Mouse (Mus musculus): ENCODE measurements at regions not wholly inside any gene's neighbourhood (a gene's known extent, or its start where the extent isn't known, plus 50 kb on each side); places are given as distances from the start of the nearest gene placed in this dataset.

DNA sequence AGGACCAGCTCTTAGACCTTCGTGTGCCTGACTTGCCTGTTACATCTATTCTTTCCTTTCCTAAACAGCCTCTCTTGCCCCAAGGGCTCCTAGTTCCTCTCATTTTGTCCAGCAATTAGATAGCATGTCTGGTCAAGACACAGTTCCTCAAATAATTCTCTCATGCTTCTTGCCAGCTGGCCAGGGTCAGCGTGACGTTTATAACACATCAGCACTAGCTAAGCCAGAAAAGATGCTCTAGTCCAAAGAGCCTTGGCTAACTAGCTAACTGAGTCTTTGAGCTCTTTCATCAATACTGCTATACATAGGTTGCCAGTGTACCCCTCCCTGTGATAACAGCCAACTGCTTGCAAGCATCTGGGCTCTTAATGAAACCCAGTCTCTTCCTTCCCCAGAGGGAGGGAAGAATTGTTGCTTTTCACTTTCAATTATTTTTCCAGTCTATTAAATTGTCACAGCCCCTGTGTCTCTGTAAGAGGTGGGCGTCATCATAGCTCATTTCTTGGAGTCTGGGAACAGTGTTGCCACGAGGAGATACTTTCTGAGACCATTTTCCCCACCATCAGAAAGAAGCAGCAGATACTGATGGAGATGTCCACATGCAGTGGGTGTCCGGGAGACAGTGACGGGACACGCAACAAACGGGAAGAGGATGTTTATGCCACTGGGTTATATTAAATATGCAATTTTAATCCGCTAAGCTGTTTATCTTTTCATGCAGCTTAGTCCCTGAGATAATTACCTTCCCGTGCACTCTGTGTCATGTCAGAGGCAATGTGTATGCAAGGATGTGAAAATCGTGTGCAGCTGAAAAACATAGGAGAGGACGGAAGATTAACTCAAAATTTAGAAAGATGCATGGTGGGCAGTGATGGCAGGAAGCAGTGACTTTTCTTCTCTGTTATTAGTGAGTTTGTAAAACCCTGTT, 250.1 kb upstream of the Nmur2 start:
- DNase-seq (ENCODE audit: low spot score in 2 of 2) = no peak

DNA sequence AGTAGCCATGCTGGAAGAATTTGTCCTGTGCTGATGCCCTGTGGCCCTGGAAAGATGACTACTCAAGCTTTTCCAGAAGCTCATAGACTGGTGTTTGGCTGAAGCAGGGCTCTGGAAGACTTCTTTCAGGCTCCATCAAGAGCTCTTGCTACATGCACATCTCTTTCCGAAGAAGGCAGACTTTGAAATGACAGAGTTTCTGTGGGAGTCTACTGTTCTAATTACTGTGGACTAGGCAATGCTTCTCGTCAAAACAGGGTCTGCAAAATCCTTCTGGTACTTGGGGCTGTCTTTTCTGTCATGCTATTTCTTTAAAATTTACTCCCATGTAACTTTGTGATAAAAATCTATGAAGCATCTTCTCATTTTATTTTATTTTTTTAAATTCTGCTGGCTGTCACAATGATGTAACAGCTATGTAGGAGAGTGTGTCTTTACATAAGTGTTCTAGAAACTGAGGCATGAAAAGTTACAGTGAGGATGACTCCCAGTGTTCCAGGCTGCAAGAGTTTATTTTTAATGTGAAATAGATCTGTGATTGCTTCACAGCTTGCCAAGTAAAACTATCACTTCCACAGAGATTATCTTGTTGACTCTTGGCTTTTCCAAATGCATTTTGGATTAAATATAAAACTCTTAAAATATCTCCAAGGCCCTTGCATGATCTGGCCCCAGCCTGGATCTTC, 244.9 kb upstream of the Nmur2 start:
- DNase-seq (ENCODE audit: low spot score in 2 of 2) = no peak

GRCm38 (mm10) chr11:56281201-56281600, 240.4 kb upstream of the Nmur2 start:
- DNase-seq (ENCODE audit: low spot score in 2 of 2) = no peak

DNA sequence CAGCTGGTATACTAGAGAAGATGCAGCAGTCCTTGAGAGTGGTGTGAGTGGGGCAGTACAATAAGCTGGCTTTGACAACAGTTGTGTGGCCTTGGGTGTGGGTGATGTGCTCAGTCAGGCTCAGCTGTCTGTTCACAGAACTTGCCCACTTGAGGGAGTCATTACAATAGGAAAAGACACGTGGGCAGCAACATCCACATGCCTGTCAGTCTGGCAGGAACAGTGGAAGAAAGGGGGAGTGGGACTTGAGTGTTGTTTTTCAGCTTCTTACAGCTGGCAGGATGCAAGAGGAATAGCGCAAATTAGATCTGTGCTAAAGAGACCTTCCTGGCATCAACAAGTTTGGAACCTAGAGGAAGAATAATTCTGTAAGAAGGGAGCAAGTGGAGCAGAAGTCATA, 239.4 kb upstream of the Nmur2 start:
- no peak for DNase-seq (ENCODE audit: low spot score in 2 of 2)

DNA sequence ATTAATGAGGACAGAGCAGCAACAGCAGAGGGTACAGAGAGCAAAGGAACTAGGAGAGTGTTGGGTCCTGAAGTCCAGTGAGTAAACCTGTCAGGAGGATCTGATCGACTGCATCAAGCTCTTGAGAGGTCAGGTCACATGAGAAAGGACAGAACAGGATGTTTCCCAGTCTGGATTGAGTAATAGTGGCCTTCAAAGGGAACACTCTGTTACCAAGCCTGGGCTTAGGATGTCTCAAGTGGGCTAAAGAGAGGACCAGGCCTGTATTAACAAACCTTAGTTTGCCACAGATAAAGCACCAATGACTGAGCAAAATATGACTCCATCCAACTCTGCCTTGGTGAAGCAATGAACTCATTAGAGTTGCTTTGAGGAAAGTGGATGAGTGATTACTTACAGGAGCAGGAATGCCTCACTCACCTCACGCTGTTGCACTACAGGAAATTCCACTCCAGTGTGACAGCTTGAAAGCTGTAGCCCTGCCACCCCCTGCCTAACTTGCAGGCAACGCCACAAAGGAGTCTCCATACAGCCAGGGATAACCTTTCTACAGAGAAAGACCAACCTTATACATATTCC, 229.2 kb upstream of the Nmur2 start:
- no peak for DNase-seq (ENCODE audit: low spot score in 2 of 2)

DNA sequence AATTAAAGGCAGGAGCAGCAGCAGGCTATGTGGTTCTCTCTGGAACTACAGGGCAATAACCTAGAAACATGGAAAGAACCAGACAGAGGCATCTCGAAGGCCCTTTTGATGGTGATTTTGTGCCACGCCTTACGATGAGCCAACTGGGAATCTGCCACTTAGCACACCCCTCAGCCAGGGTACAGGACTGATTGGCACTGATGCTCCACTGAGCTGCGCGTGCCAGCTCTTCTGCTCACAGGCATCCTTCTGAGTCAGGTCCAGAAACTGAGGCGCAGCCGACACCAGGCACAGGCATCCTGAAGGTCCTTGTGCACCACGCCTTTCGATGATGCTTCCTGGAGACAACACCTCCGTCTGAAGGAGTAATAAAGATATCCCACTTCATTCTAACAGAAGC, 221.9 kb upstream of the Nmur2 start:
- no peak for DNase-seq (ENCODE audit: low spot score in 2 of 2)

- DNase-seq (ENCODE audit: low spot score in 2 of 2) = no peak
These were observed 215.5 kb upstream of the Nmur2 start for GRCm38 (mm10) chr11:56256356-56256755.

DNA sequence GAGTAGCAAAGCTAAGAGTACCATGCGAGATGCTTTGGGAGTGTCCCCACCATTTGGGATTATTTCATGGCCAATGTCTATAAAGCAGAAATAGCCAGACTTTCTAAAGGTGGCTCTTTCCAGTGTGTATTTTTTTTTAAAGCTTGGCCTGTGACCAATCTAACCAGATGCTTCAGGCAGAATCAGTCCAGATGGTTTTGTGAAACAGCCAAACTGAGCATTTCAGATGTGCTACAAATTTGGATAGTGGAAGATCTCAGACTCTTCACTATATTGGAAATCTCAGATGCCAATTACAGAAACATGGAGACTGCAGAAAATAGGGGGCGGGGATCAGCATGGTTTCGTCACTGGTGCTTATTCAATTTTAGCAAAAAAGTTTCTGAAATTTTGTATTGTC, 213.6 kb upstream of the Nmur2 start:
- DNase-seq (ENCODE audit: low spot score in 2 of 2) = no peak

- no peak for DNase-seq (ENCODE audit: low spot score in 2 of 2)
These were observed 206.6 kb upstream of the Nmur2 start for GRCm38 (mm10) chr11:56247333-56247823.

DNA sequence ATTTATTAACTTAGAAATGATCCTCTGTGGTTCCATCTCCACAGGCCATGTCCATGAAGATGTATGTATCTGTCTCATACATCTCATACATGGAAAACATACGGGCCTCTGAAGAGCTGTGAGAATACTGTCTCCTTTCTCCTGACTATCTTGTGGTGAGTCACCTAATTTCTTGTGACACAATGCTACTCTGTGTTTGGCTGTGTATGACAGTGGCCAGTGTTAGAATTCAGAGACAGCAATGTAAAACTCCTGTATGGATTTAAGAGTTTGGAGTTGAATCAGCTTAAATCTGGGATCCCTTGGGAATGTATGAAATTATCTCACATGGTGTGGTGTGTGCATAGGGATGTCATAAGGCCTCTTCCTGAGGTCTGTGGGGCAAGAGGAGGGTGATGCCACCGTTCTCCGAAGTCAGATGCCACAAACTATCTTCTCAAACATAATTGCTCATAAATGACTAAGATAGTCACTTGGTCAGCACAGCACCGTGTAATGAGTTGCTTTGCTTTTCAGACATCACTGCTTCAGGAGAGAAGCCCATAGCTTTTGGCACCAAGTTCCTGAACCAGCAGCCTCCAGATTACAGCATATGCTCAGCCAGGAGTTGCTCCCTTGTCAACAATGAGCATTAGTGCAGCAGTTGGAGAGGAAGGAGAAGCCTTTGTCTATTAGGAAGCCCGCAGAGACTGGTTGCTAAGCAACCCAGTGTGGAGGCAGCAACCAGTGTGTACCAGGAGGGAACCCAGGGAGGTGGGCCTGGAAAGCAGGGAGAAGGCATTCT, 205.9 kb upstream of the Nmur2 start:
- DNase-seq (ENCODE audit: low spot score in 2 of 2) = no peak

DNA sequence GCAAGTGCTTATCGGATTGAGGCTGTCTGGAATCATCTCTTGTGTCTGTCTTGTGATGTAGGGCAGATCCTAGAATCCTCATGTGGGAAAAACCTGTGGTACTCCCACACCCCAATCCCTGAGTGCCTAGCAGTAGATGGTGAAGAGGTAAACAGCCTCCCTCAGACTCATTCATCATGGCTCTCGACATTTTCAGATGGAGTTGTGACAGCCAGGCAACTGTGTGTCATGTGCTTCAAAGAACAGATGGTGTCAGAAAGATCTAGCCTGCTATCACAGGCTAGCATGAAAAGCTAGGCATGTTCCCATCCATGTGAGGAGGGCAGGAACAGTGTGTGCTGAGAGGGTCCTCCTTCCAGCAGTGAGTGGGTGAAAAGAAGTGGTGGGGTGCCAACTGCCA, 204.1 kb upstream of the Nmur2 start:
- DNase-seq (ENCODE audit: low spot score in 2 of 2) = no peak

GRCm38 (mm10) chr11:56243447-56243846, 202.6 kb upstream of the Nmur2 start:
- no peak for DNase-seq (ENCODE audit: low spot score in 2 of 2)

- no peak for DNase-seq (ENCODE audit: low spot score in 2 of 2)
These were observed 197.9 kb upstream of the Nmur2 start for GRCm38 (mm10) chr11:56238745-56239144.

- DNase-seq (ENCODE audit: low spot score in 2 of 2) = no peak
These were observed 184.2 kb upstream of the Nmur2 start for GRCm38 (mm10) chr11:56224999-56225398.

- no peak for DNase-seq (ENCODE audit: low spot score in 2 of 2)
These were observed 174.9 kb upstream of the Nmur2 start for GRCm38 (mm10) chr11:56215706-56216105.

DNA sequence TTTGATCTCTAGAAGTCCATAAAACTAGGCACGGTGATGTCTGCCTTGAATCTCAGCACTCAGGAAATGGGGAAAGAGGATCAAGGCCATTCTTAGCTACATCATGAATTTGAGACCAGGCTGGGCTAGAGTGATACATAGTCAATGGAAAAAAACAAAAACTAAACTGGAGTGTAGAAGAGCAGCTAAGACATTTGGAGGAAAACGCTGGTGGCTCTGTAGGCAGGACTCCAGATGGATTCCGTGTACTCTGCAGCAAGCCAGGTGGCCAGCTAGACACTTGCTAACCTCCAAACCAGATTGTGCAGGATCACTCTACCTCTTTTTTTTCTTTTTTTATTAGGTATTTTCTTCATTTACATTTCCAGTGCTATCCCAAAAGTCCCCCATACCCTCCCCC, 161.0 kb upstream of the Nmur2 start:
- DNase-seq (ENCODE audit: low spot score in 2 of 2) = no peak

DNA sequence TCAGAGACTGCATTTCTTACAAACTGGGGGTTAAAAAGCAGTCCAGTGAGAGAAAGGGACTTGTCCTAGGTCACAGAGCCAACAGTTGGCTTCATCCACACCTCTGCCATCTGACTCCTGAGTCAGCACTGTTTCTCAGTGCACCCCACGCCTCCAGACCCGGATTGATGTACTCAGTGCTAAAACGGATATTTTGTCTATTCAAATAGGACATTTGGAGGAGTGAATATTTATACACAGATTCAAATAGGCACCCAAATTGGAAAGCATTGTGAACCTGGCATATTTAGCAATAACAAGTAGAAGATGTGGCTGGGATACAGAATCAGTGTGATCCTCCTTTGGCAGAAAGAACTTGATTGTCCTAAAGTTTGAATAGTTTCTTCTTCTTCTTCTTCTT, 154.5 kb upstream of the Nmur2 start:
- DNase-seq (ENCODE audit: low spot score in 2 of 2) = no peak

DNA sequence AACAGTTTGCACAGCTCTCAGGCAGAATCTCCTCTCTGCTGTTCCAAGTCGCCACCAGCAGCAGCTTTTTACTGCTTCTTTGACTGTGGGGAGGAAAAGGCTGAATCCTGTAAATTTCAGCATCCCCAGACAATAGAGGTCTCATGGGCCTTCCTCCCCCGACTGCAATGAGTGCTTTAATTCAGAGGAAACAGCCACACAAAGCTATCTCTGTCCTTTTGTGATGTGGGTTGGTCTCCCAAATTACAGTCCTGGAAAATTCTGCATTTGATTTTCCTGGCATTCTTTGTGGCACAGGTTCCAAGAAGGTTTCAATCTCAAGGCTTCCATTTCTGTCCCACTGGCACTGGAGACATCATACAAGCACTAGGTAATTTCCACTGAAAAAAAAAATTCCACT, 152.6 kb upstream of the Nmur2 start:
- no peak for DNase-seq (ENCODE audit: low spot score in 2 of 2)

- DNase-seq (ENCODE audit: low spot score in 2 of 2) = no peak
These were observed 133.1 kb upstream of the Nmur2 start for GRCm38 (mm10) chr11:56173895-56174294.

DNA sequence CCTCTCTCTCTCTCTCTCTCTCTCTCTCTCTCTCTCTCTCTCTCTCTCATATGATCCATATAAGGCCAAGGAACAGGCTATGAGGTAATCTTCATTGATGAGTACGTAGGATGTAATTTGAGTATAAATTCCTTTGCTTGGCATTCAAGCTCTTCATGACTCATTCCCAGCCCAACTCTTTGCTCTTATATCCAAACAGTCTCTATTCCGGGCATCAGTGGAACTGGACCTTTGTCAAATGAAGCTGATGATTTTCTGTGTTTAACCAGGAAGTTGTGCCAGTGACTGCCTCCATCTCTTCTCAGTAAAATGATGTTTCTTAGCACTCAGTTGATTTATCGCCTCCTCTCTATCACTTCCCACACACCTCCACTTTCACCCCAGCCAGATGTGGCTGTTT, 132.4 kb upstream of the Nmur2 start:
- DNase-seq (ENCODE audit: low spot score in 2 of 2) = no peak

- DNase-seq (ENCODE audit: low spot score in 2 of 2) = no peak
These were observed 128.8 kb upstream of the Nmur2 start for GRCm38 (mm10) chr11:56169576-56169975.

- DNase-seq (ENCODE audit: low spot score in 2 of 2) = no peak
These were observed 126.0 kb upstream of the Nmur2 start for GRCm38 (mm10) chr11:56166849-56167248.
